Mouse (Mus musculus) neural tube, embryonic 11.5 days (tissue): ENCODE data around the gene Abhd12b. TPM values are rescaled to one million over a fixed set of nuclear protein-coding genes. Genes with fewer than 3 reads are reported as not detected.

Experiments
- ATAC-seq: fragments of 200-750 bp; cut with Nextera tagmentation; 2 replicates; pipeline ENCODE4 v1.8.0; 2017; ENCODE audit warnings: moderate number of reproducible peaks, mild to moderate bottlenecking, moderate TSS enrichment, moderate library complexity; ENCODE audit not compliant: insufficient read depth, low FRiP score, low TSS enrichment
- DNase-seq: peaks from one replicate; pipeline ENCODE4 v3.0.0-alpha.2; 2015; ENCODE audit warnings: low spot score
- H3K27ac ChIP-seq: fragments of 300-500 bp; sonication (generic); 2 replicates; pipeline ENCODE4 v1.5.1; 2014; ENCODE audit warnings: low read depth, mild to moderate bottlenecking, low read length
- H3K27me3 ChIP-seq: fragments of 300-500 bp; sonication (generic); 2 replicates; pipeline ENCODE4 v1.6.1; 2014; ENCODE audit warnings: mild to moderate bottlenecking, low read length, mixed read lengths; ENCODE audit not compliant: control insufficient read depth, insufficient read depth
- H3K36me3 ChIP-seq: fragments of 300-500 bp; sonication (generic); 2 replicates; pipeline ENCODE4 v1.6.1; 2014; ENCODE audit warnings: mild to moderate bottlenecking, low read length, moderate library complexity, mixed read lengths; ENCODE audit not compliant: control insufficient read depth, insufficient read depth
- H3K4me1 ChIP-seq: fragments of 300-500 bp; sonication (generic); 2 replicates; pipeline ENCODE4 v1.6.1; 2014; ENCODE audit warnings: low read length, mixed read lengths; ENCODE audit not compliant: control insufficient read depth, insufficient read depth
- H3K4me2 ChIP-seq: fragments of 300-500 bp; sonication (generic); 2 replicates; pipeline ENCODE4 v1.6.1; 2014; ENCODE audit warnings: low read depth, mild to moderate bottlenecking, moderate library complexity
- H3K4me3 ChIP-seq: fragments of 300-500 bp; sonication (generic); 2 replicates; pipeline ENCODE4 v1.5.1; 2014; ENCODE audit warnings: low read depth, low read length
- H3K9ac ChIP-seq: fragments of 300-500 bp; sonication (generic); 2 replicates; pipeline ENCODE4 v1.6.1; 2014; ENCODE audit warnings: mild to moderate bottlenecking, low read length
- H3K9me3 ChIP-seq: fragments of 300-500 bp; sonication (generic); 2 replicates; pipeline ENCODE4 v1.6.1; 2016; ENCODE audit warnings: low read length; ENCODE audit not compliant: control insufficient read depth
- WGBS: fragments of 180-500 bp; shearing (Covaris S2); extraction: QIAGEN DNeasy Blood & Tissue Kit; methylation state at CpG from one replicate; pipeline ENCODE4 v1.1.7; 2014; 5-methylcytosine and 5-hydroxymethylcytosine counted together
- polyA plus RNA-seq: library from polyadenylated mRNA; unstranded; fragments of >200 nt; fragmentation: Nextera tagmentation; extraction: Ambion mirVana; gene quantifications from 2 replicates; pipeline ENCODE4 v1.2.1, GENCODE M21; 2014

Gene Abhd12b
- polyA plus RNA-seq, 1 experiment from 2014 or later, result not detected

GRCm38 (mm10) chr12:70131042-70131675 is 22.8 kb upstream of the Abhd12b start:
- H3K27ac ChIP-seq, result no peak overlapping the region
- ATAC-seq, result no peak
- H3K9me3 ChIP-seq, result no peaks in the 10 kb centered on the region
- no peaks in the 10 kb centered on the region for H3K36me3 ChIP-seq
- no peak overlapping the region for H3K9ac ChIP-seq
- H3K27me3 ChIP-seq, result no peaks in the 10 kb centered on the region
- H3K4me1 ChIP-seq, result no peaks in the 10 kb centered on the region
- H3K4me2 ChIP-seq, result no peak overlapping the region
- 61% methylated on average over 20 of the region's 20 CpGs for WGBS
- H3K4me3 ChIP-seq, result no peak overlapping the region
- DNase-seq, result no peak

GRCm38 (mm10) chr12:70134627-70135235 is 19.2 kb upstream of the Abhd12b start:
- WGBS, result 87% methylated on average over 20 of the region's 20 CpGs
- Histone ChIP-seq H3K27ac (no peak overlapping the region), H3K27me3 (no peaks in the 10 kb centered on the region), H3K4me1 (no peaks in the 10 kb centered on the region), H3K4me3 (no peak overlapping the region), H3K9ac (no peak overlapping the region), H3K36me3 (no peaks in the 10 kb centered on the region), H3K4me2 (no peak overlapping the region), H3K9me3 (no peaks in the 10 kb centered on the region)
- DNase-seq (no peak), ATAC-seq (no peak)

GRCm38 (mm10) chr12:70136185-70136756 is 17.7 kb upstream of the Abhd12b start:
- DNase-seq (no peak), ATAC-seq (no peak)
- no peak overlapping the region for H3K27ac ChIP-seq
- no peak overlapping the region for H3K9ac ChIP-seq
- no peak overlapping the region for H3K4me3 ChIP-seq
- H3K4me1 ChIP-seq, result no peaks in the 10 kb centered on the region
- no peaks in the 10 kb centered on the region for H3K9me3 ChIP-seq
- H3K27me3 ChIP-seq, result no peaks in the 10 kb centered on the region
- H3K36me3 ChIP-seq, result no peaks in the 10 kb centered on the region
- 63% methylated on average over 12 of the region's 12 CpGs for WGBS
- H3K4me2 ChIP-seq, result no peak overlapping the region

- no peak for ATAC-seq
- DNase-seq, result no peak
- WGBS, result 76% methylated on average over 4 of the region's 4 CpGs
- Histone ChIP-seq H3K4me2 (no peak overlapping the region), H3K27me3 (no peaks in the 10 kb centered on the region), H3K9me3 (no peaks in the 10 kb centered on the region), H3K4me3 (no peak overlapping the region), H3K4me1 (no peaks in the 10 kb centered on the region), H3K36me3 (no peaks in the 10 kb centered on the region), H3K9ac (no peak overlapping the region), H3K27ac (no peak overlapping the region)
Measured at GRCm38 (mm10) chr12:70137095-70137494, 16.8 kb upstream of the Abhd12b start.

DNA sequence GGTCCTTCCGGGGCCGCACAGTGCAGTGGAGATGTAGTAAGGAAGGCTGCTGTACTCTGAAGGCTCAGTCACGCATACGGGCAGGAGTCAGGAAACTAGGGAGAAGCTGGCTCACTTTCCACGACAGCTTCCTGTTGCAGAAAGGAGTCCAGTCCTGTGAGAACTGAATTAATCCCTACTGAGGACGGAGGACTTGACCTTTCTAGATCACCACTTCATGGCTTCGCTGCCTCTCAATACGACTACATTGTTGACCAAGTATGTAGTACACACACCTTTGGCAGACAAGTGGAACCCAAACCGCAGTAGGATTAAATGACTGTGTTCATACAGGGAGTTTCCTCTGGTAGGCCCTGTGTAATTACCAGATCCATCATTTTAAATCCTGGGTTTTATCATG is 16.3 kb upstream of the Abhd12b start:
- Histone ChIP-seq H3K27me3 (no peaks in the 10 kb centered on the region), H3K4me1 (no peaks in the 10 kb centered on the region), H3K9ac (no peak overlapping the region), H3K36me3 (no peaks in the 10 kb centered on the region), H3K4me3 (no peak overlapping the region), H3K4me2 (no peak overlapping the region), H3K27ac (no peak overlapping the region), H3K9me3 (no peaks in the 10 kb centered on the region)
- WGBS, result 87% methylated on average over 9 of the region's 9 CpGs
- ATAC-seq, result no peak
- DNase-seq, result no peak

- no peak overlapping the region for H3K9ac ChIP-seq
- no peaks in the 10 kb centered on the region for H3K36me3 ChIP-seq
- H3K4me1 ChIP-seq, result no peaks in the 10 kb centered on the region
- no peak for ATAC-seq
- no peak overlapping the region for H3K4me3 ChIP-seq
- DNase-seq, result no peak
- no peaks in the 10 kb centered on the region for H3K27me3 ChIP-seq
- H3K9me3 ChIP-seq, result no peaks in the 10 kb centered on the region
- no peak overlapping the region for H3K27ac ChIP-seq
- WGBS, result 63% methylated on average over 4 of the region's 4 CpGs
- H3K4me2 ChIP-seq, result no peak overlapping the region
Measured at GRCm38 (mm10) chr12:70139871-70140270, 14.1 kb upstream of the Abhd12b start.

DNA sequence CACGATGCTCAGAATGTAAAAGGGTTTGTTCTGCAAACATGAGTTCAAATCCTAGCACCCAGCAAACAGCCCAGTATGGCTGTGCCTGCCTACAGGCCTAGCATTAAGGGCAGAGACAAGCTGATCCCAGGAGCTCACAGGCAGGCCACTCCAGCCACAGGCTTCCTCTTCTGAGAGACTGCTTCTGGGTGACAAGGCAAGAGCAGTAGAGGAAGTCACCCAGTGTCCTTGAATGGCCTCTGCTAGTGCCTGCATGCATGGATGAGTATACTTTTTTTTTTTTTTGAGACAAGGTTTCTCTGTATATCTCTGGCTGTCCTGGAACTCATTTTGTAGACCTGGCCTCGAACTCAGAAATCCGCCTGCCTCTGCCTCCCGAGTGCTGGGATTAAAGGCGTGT is 13.4 kb upstream of the Abhd12b start:
- Histone ChIP-seq H3K4me2 (no peak overlapping the region), H3K4me3 (no peak overlapping the region), H3K9ac (no peak overlapping the region), H3K36me3 (no peaks in the 10 kb centered on the region), H3K27ac (no peak overlapping the region), H3K27me3 (no peaks in the 10 kb centered on the region), H3K4me1 (no peaks in the 10 kb centered on the region), H3K9me3 (no peaks in the 10 kb centered on the region)
- ATAC-seq, result no peak
- no peak for DNase-seq
- 100% methylated on average over 5 of the region's 5 CpGs for WGBS

DNA sequence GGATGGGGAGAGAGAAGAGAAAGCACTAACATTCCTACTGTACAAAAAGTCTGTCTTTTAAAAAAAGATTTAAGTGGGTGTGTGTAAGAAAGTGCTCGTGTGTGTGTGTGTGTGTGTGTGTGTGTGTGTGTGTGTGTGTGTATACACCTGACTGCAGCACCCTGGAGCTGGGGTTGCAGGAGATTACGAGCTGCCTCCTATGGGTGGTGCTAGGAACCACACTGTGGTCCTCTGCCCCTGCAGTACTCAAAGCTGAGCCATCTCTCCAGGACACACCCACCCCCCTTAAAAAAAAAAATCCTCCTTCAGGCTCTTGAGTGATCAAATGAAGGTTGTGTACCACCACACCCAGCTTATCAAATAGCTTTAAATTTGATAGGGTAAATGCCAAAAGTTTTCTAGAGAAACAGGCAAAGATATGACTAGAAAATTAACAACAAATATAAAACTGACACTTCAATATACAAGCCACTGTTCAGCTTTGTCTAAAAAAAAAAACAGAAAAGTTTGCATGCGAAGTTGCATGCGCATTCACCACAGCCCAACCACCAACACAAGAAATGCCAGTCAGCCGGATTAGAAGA is 12.9 kb upstream of the Abhd12b start:
- H3K27me3 ChIP-seq, result no peaks in the 10 kb centered on the region
- H3K36me3 ChIP-seq, result no peaks in the 10 kb centered on the region
- no peak overlapping the region for H3K9ac ChIP-seq
- WGBS, result 91% methylated on average over 5 of the region's 5 CpGs
- no peaks in the 10 kb centered on the region for H3K9me3 ChIP-seq
- H3K4me2 ChIP-seq, result no peak overlapping the region
- no peak overlapping the region for H3K27ac ChIP-seq
- ATAC-seq (no peak), DNase-seq (no peak)
- H3K4me1 ChIP-seq, result no peaks in the 10 kb centered on the region
- no peak overlapping the region for H3K4me3 ChIP-seq
